ENCODE assay signal across 8 mouse cellular contexts in genomic region chr19:10042232-10042631, GRCm38 (mm10). TPM values are rescaled to one million over a fixed set of nuclear protein-coding genes. Genes with fewer than 3 reads are reported as not detected.
DNase-seq lines count a peak whose midpoint lies in the region; ATAC-seq and TF ChIP-seq lines count a peak whose summit lies in the region.

No protein-coding gene starts in this region.

- H3K9ac ChIP-seq in forebrain, postnatal 0 days: peak overlapping the region; percentile 70
- peak overlapping the region; percentile 72 for H3K9ac ChIP-seq in limb, embryonic 12.5 days (replicated peaks)
- H3K9ac ChIP-seq in neural tube, embryonic 12.5 days: peak overlapping the region; percentile 74; the same call in 1 of the 2 replicates

- DNase-seq in cerebellum, adult 11-12 months: peak; percentile 63
- no peak for DNase-seq in cerebellum, adult 8-10 months
- peak; percentile 66 for DNase-seq in NIH3T3 (ENCODE audit: low read depth)
- DNase-seq in forebrain, postnatal 0 days: no peak
- DNase-seq in left cerebral cortex, adult 11 months (ENCODE audit: low spot score): no peak
- DNase-seq in thymus, postnatal 0 days (ENCODE audit: low spot score): no peak

- H3K4me1 ChIP-seq in forebrain, postnatal 0 days (ENCODE audit: insufficient read depth): peaks cover 19% of the 10 kb centered on the region; the same call in 1 of the 2 replicates
- H3K4me1 ChIP-seq in limb, embryonic 12.5 days (replicated peaks): peaks cover 25% of the 10 kb centered on the region
- peaks cover 18% of the 10 kb centered on the region for H3K4me1 ChIP-seq in neural tube, embryonic 12.5 days

- H3K4me3 ChIP-seq in forebrain, postnatal 0 days (ENCODE audit: low read depth, low read length): peak overlapping the region; percentile 64
- peak overlapping the region; percentile 67 for H3K4me3 ChIP-seq in limb, embryonic 12.5 days (replicated peaks)
- H3K4me3 ChIP-seq in neural tube, embryonic 12.5 days: peak overlapping the region; percentile 55

- H3K36me3 ChIP-seq in forebrain, postnatal 0 days (ENCODE audit: insufficient read depth): no peaks in the 10 kb centered on the region
- no peaks in the 10 kb centered on the region for H3K36me3 ChIP-seq in limb, embryonic 12.5 days
- H3K36me3 ChIP-seq in neural tube, embryonic 12.5 days: no peaks in the 10 kb centered on the region

- no peaks in the 10 kb centered on the region for H3K27me3 ChIP-seq in forebrain, postnatal 0 days (ENCODE audit: insufficient read depth, low read length)
- peaks cover 9% of the 10 kb centered on the region; the same call in 1 of the 2 replicates for H3K27me3 ChIP-seq in limb, embryonic 12.5 days
- H3K27me3 ChIP-seq in neural tube, embryonic 12.5 days (replicated peaks): peaks cover 3% of the 10 kb centered on the region; the same call in 1 of the 2 replicates

- 50% methylated on average over 6 of the region's 6 CpGs for WGBS in forebrain, postnatal 0 days
- WGBS in limb, embryonic 12.5 days: 62% methylated on average over 6 of the region's 6 CpGs
- 60% methylated on average over 6 of the region's 6 CpGs for WGBS in neural tube, embryonic 12.5 days

- peak; percentile 21; the same call in 1 of the 2 replicates for ATAC-seq in forebrain, postnatal 0 days
- peak; percentile 21; the same call in 1 of the 2 replicates for ATAC-seq in limb, embryonic 12.5 days (ENCODE audit: insufficient number of reproducible peaks, insufficient read depth, low FRiP score, low TSS enrichment, low read depth)
- peak; percentile 14; the same call in 1 of the 2 replicates for ATAC-seq in neural tube, embryonic 12.5 days (ENCODE audit: low FRiP score, low read depth)

- H3K27ac ChIP-seq in forebrain, postnatal 0 days (ENCODE audit: low read depth, low read length): no peak overlapping the region
- no peak overlapping the region for H3K27ac ChIP-seq in limb, embryonic 12.5 days
- H3K27ac ChIP-seq in neural tube, embryonic 12.5 days: no peak overlapping the region

- no peak for TF ChIP-seq CTCF in forebrain, postnatal 0 days (IDR thresholded peaks at IDR 0.05; ENCODE audit: low read depth)

- no peaks in the 10 kb centered on the region for H3K9me3 ChIP-seq in forebrain, postnatal 0 days (ENCODE audit: low read length)
- no peaks in the 10 kb centered on the region for H3K9me3 ChIP-seq in limb, embryonic 12.5 days
- no peaks in the 10 kb centered on the region for H3K9me3 ChIP-seq in neural tube, embryonic 12.5 days

- H3K4me2 ChIP-seq in forebrain, postnatal 0 days (ENCODE audit: low read depth): peak overlapping the region; percentile 69
- H3K4me2 ChIP-seq in limb, embryonic 12.5 days: peak overlapping the region; percentile 98
- peak overlapping the region; percentile 99 for H3K4me2 ChIP-seq in neural tube, embryonic 12.5 days (replicated peaks)

RNA-seq across cellular contexts. Expression of gene Fads3, which starts 0.9 kb away (rescaled TPM):
- total RNA-seq in forebrain, postnatal 0 days (2014; rRNA removed): 45.5 and 45.6 TPM in 2 replicates
- 25.0 and 29.4 TPM in 2 replicates for polyA plus RNA-seq in forebrain, postnatal 0 days (2015; fragmentation: Nextera tagmentation; extraction: Ambion mirVana)
- 5.8 and 5.9 TPM in 2 replicates for polyA plus RNA-seq in limb, embryonic 12.5 days (2016; fragmentation: Nextera tagmentation; extraction: Ambion mirVana)
- polyA plus RNA-seq in neural tube, embryonic 12.5 days (2016; fragmentation: Nextera tagmentation; extraction: Ambion mirVana): 11.4 and 13.3 TPM in 2 replicates
- 1.2 and 1.6 TPM in 2 replicates for polyA plus RNA-seq in thymus, postnatal 0 days (2015; fragmentation: Nextera tagmentation; extraction: Ambion mirVana)

RNA-seq across cellular contexts. Expression of gene Rab3il1, which starts 40.8 kb away (rescaled TPM):
- 14.4 and 19.9 TPM in 2 replicates for total RNA-seq in forebrain, postnatal 0 days (2014; rRNA removed)
- 20.0 and 20.6 TPM in 2 replicates for polyA plus RNA-seq in forebrain, postnatal 0 days (2015; fragmentation: Nextera tagmentation; extraction: Ambion mirVana)
- polyA plus RNA-seq in limb, embryonic 12.5 days (2016; fragmentation: Nextera tagmentation; extraction: Ambion mirVana): 32.0 and 35.8 TPM in 2 replicates
- polyA plus RNA-seq in neural tube, embryonic 12.5 days (2016; fragmentation: Nextera tagmentation; extraction: Ambion mirVana): 26.3 and 29.6 TPM in 2 replicates
- polyA plus RNA-seq in thymus, postnatal 0 days (2015; fragmentation: Nextera tagmentation; extraction: Ambion mirVana): 12.6 and 13.3 TPM in 2 replicates

RNA-seq across cellular contexts. Expression of gene Best1, which starts 40.8 kb away (rescaled TPM):
- 0.92 and 1.6 TPM in 2 replicates for total RNA-seq in forebrain, postnatal 0 days (2014; rRNA removed)
- 1.6 and 3.6 TPM in 2 replicates for polyA plus RNA-seq in forebrain, postnatal 0 days (2015; fragmentation: Nextera tagmentation; extraction: Ambion mirVana)
- polyA plus RNA-seq in limb, embryonic 12.5 days (2016; fragmentation: Nextera tagmentation; extraction: Ambion mirVana): 2.2 and 2.3 TPM in 2 replicates
- polyA plus RNA-seq in neural tube, embryonic 12.5 days (2016; fragmentation: Nextera tagmentation; extraction: Ambion mirVana): 1.0 and 1.9 TPM in 2 replicates
- 0.39 and 0.54 TPM in 2 replicates for polyA plus RNA-seq in thymus, postnatal 0 days (2015; fragmentation: Nextera tagmentation; extraction: Ambion mirVana)

RNA-seq across cellular contexts. Expression of gene Fads2, which starts 59.3 kb away (rescaled TPM):
- 218 and 248 TPM in 2 replicates for total RNA-seq in forebrain, postnatal 0 days (2014; rRNA removed)
- polyA plus RNA-seq in forebrain, postnatal 0 days (2015; fragmentation: Nextera tagmentation; extraction: Ambion mirVana): 183 and 249 TPM in 2 replicates
- polyA plus RNA-seq in limb, embryonic 12.5 days (2016; fragmentation: Nextera tagmentation; extraction: Ambion mirVana): 117 and 124 TPM in 2 replicates
- polyA plus RNA-seq in neural tube, embryonic 12.5 days (2016; fragmentation: Nextera tagmentation; extraction: Ambion mirVana): 133 and 135 TPM in 2 replicates
- polyA plus RNA-seq in thymus, postnatal 0 days (2015; fragmentation: Nextera tagmentation; extraction: Ambion mirVana): 27.7 and 29.0 TPM in 2 replicates

Comparison
In these comparisons a context has a peak if more than half of its experiments do, and no peak if none do; other contexts are left out.
1. DNase-seq: peak in cerebellum, adult 11-12 months (single experiment) and NIH3T3 (single experiment); none in cerebellum, adult 8-10 months (single experiment), forebrain, postnatal 0 days (single experiment), left cerebral cortex, adult 11 months (single experiment) and thymus, postnatal 0 days (single experiment).
2. Peak in every context shown above with its lines, with median percentiles within 50 percentile points of each other: ATAC-seq, H3K4me2 ChIP-seq, H3K4me3 ChIP-seq and H3K9ac ChIP-seq.